Mouse (Mus musculus) E14TG2a.4 (cell line): ENCODE data around the gene Bmper.

Experiments
- H3K27me3 ChIP-seq: 2 replicates; pipeline ENCODE4 v1.6.1; 2014; ENCODE audit warnings: low read length, control low read depth; ENCODE audit not compliant: insufficient read depth
- H3K36me3 ChIP-seq: 2 replicates; pipeline ENCODE4 v1.6.1; 2014; ENCODE audit warnings: low read length, control low read depth; ENCODE audit not compliant: insufficient read depth
- H3K4me1 ChIP-seq: replicated peaks from 2 replicates; pipeline ENCODE4 v1.6.1; 2014; ENCODE audit warnings: low read depth, low read length, control low read depth
- H3K4me3 ChIP-seq: replicated peaks from 2 replicates; pipeline ENCODE4 v1.5.1; 2014; ENCODE audit warnings: mild to moderate bottlenecking, low read length
- H3K9me3 ChIP-seq: 2 replicates; pipeline ENCODE4 v1.6.1; 2014; ENCODE audit warnings: low read length, control low read depth
- CTCF ChIP-seq: conservative IDR thresholded peaks from 2 replicates; pipeline ENCODE4 v1.5.1; 2014; ENCODE audit warnings: low read length
- NANOG ChIP-seq: IDR thresholded peaks from 2 replicates; pipeline ENCODE4 v1.6.1; 2014; ENCODE audit warnings: borderline replicate concordance, low read length, mixed read lengths
- POU5F1 ChIP-seq: IDR thresholded peaks from 2 replicates; pipeline ENCODE4 v1.6.1; 2014; ENCODE audit warnings: low read length, borderline replicate concordance

Bmper gene

DNA sequence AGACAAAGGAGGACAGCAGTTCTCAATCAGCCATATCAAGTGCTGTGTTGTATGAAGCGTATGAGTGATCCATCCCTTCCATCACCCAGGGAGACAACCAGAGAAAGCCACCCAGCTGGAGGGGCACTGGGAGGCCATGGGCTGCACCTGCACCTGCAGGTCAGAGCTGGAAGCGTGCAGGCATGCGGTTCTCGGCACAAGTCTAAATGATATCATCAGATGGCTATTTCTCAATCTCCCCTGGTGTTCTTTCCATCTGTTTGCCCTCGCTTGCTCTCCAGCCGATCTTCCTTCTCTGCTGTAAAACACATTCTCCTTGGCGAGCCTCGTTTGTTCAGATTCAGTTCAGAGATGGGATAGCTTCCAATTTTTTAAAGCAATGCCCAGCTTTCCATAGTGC lies 160.4 kb downstream of the Bmper start:
- no peaks in the 10 kb centered on the region for H3K36me3 ChIP-seq
- H3K4me1 ChIP-seq, result no peaks in the 10 kb centered on the region
- H3K4me3 ChIP-seq, result no peak overlapping the region
- TF ChIP-seq NANOG (no peak), CTCF (no peak), POU5F1 (no peak)
- no peaks in the 10 kb centered on the region for H3K27me3 ChIP-seq
- no peaks in the 10 kb centered on the region for H3K9me3 ChIP-seq

DNA sequence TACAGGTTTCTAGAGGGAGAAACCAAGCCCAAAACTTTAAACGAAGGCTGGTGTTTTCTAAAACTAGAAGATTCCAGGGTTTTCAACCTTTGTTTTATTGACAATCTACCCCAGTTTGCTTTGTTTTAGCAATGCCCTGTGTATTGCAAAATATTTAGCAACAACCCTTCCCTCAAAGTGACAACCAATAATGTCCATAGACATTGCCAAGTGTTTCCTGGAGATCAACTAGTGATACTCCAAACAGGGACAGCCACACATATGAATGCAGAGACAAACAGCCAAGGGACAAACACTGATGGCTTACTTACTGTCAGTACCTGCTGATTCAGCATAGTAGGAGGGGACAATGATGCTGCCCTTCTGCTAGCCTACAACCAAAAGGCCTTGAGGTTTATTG lies 161.0 kb downstream of the Bmper start:
- Histone ChIP-seq H3K4me3 (no peak overlapping the region), H3K4me1 (no peaks in the 10 kb centered on the region), H3K27me3 (no peaks in the 10 kb centered on the region), H3K36me3 (no peaks in the 10 kb centered on the region), H3K9me3 (no peaks in the 10 kb centered on the region)
- TF ChIP-seq CTCF (no peak), POU5F1 (no peak), NANOG (no peak)

DNA sequence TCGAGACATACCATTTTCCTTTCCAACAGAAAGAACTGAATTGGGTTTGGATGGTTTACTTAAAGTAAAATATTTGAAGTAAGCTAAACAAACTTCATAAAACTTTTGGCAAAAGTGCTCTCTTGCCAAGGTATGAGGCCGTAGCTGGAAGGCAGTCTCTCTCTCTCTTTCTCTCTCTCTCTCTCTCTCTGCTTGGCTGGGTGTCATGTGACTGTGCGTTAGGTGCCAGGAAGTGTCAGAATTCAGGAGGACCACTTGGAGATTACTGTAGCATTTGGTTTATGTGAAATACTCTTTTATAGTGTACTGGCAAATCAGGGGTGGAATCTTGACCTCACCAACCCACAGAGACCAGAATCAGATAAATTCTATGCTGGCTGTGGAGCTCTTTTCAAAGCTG lies 162.0 kb downstream of the Bmper start:
- H3K36me3 ChIP-seq, result no peaks in the 10 kb centered on the region
- no peaks in the 10 kb centered on the region for H3K4me1 ChIP-seq
- H3K27me3 ChIP-seq, result no peaks in the 10 kb centered on the region
- H3K4me3 ChIP-seq, result no peak overlapping the region
- H3K9me3 ChIP-seq, result no peaks in the 10 kb centered on the region
- TF ChIP-seq CTCF (no peak), POU5F1 (no peak), NANOG (no peak)

DNA sequence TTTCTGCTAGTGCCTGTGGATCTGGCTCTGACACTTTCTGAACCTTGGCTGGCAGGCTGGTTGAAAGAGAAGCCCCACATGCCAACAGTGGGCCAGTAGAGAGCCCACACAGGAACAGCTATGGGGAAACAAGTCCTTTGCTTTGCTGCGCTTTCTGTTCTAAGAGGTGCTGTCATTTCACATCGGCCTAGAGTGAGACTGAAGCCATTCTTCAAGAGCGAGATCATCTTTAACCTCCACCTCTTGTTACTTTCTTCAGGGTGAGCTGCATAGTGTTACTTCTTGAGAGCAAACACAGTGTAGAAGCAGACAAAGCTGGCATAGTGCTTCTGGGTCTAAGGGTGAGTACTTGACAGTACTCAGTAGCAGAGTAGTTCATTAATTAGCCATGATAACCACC lies 163.3 kb downstream of the Bmper start:
- Histone ChIP-seq H3K4me3 (no peak overlapping the region), H3K9me3 (no peaks in the 10 kb centered on the region), H3K4me1 (no peaks in the 10 kb centered on the region), H3K36me3 (no peaks in the 10 kb centered on the region), H3K27me3 (no peaks in the 10 kb centered on the region)
- TF ChIP-seq NANOG, result no peak
- no peak for TF ChIP-seq CTCF
- TF ChIP-seq POU5F1, result no peak

DNA sequence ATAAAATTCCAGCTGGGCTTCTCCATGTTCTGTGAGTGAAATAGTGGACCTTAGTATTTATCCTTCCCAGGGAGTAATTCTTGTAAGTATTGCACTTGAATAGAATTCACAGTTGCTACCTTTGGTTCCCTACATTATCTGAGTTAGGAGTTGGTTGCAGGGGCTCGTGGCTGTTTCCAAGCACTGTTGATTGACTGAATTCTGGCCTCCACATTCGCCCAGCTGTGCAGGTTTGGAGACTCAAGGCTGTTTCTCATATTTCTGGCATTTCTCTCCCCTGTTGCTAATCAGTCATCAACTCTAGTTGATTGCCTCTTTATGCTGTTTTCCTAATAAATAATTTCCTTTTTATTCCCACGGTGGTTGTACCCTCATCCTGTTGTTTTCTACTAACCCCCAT lies 167.2 kb downstream of the Bmper start:
- Histone ChIP-seq H3K4me1 (peaks cover 6% of the 10 kb centered on the region; the same call in 1 of the 2 replicates), H3K4me3 (no peak overlapping the region), H3K27me3 (no peaks in the 10 kb centered on the region), H3K36me3 (no peaks in the 10 kb centered on the region), H3K9me3 (no peaks in the 10 kb centered on the region)
- TF ChIP-seq POU5F1 (no peak), NANOG (no peak), CTCF (no peak)

DNA sequence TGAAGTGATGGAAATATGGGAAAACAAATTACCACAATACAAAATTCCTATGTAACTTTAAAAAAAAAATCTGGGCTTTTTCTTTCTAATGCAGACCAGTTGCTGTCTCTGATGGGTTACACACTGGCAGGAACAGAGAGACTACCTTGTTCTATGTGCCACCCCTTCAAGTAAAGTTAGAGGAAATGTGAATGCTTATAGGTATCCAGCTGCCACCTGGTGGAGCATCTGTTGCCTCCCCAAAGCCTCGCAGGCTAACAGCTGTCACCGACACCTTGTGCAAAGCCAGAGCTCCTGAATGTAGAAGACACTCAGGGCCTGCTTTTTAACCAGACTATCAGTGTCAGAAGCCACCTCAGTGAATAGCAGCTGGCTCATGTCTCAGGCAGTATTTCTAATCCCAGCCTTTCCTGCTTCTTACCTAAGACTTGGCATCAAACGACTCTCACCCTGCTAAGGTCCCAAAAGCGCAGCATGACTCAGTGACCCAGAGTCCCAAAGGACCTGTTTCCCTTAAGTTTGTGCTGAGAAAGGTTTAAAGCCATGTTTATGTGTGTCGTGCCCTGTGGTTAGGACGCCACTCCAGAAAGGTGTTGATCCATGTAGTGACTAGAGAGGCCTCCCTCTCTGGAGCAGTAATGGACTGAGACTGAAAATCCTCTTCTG lies 171.9 kb downstream of the Bmper start:
- Histone ChIP-seq H3K4me3 (no peak overlapping the region), H3K27me3 (no peaks in the 10 kb centered on the region), H3K4me1 (peaks cover 6% of the 10 kb centered on the region; the same call in 1 of the 2 replicates), H3K9me3 (no peaks in the 10 kb centered on the region), H3K36me3 (no peaks in the 10 kb centered on the region)
- TF ChIP-seq POU5F1 (no peak), CTCF (no peak), NANOG (no peak)

DNA sequence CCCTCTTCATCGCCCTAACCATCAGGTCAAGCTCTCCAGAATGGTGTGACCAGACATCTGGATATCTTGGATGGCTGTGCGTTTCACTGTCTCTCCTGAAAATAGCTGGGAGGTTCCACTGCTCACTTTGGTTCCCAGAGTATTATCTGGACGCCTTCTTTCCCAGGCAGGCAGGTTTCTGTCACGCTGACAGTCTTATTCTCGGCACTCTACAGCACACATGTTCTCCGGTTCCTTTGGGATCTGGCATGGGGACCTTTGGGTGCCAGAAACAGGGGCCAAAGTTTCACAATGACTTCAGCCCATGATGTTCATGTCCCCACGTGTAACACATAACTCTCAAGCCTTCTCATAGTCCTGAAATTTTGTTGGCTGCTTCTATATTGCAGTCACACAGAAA lies 173.3 kb downstream of the Bmper start:
- no peaks in the 10 kb centered on the region for H3K27me3 ChIP-seq
- no peaks in the 10 kb centered on the region for H3K36me3 ChIP-seq
- peaks cover 6% of the 10 kb centered on the region; the same call in 1 of the 2 replicates for H3K4me1 ChIP-seq
- no peak overlapping the region for H3K4me3 ChIP-seq
- no peaks in the 10 kb centered on the region for H3K9me3 ChIP-seq
- no peak for TF ChIP-seq CTCF
- no peak for TF ChIP-seq NANOG
- no peak for TF ChIP-seq POU5F1

DNA sequence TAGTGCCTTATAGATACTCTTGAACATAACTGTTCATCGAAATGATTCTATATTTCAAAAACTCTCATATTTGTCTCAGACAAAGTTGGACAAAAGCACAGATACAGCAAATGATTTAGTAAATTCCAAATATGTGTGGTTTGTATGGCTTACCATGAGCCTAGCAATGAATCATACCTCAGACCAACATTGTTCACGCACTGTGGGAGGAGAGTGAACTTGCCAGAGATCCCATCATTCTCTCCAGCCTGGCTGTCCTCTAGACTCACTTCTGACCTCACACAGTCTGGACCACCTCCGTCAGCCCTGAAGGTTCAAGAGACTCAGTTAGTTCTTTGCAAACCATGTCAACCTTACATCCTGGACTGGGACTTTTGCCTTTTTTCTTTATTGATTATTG lies 175.0 kb downstream of the Bmper start:
- Histone ChIP-seq H3K36me3 (no peaks in the 10 kb centered on the region), H3K4me1 (peaks cover 6% of the 10 kb centered on the region; the same call in 1 of the 2 replicates), H3K27me3 (no peaks in the 10 kb centered on the region), H3K4me3 (no peak overlapping the region), H3K9me3 (no peaks in the 10 kb centered on the region)
- TF ChIP-seq NANOG (no peak), CTCF (no peak), POU5F1 (no peak)

DNA sequence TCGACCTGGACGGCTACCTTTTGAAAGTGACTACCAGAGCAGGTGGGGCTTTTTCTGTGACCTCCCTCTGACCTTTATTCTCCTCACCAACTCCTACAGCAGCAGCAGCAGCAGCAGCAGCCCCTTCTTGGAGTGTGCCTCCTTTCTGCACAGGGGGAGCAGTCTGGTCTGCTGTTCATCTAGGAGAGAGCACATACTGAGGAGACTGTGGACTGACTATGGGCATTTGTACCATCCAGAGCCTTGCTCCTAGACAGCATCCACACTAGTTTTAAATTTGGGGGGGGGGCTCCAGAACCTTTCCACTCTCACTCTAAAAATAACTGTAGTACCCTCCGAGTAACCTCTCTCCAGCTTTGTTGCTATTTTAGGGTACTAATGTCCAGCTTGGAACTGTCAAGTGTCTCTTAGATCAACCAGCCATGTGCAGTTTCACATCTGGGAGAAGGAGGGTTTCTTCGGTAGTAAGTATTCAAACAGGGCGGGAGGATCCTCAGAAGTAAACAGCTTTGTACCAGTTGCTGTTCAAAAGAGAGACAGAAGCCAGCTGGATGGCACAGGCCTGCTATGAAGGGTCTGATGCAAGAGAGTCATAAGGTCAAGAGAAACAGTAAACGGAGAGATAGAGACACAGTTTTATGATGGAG lies 176.9 kb downstream of the Bmper start:
- no peaks in the 10 kb centered on the region for H3K9me3 ChIP-seq
- TF ChIP-seq CTCF (no peak), NANOG (no peak), POU5F1 (no peak)
- H3K36me3 ChIP-seq, result no peaks in the 10 kb centered on the region
- H3K27me3 ChIP-seq, result no peaks in the 10 kb centered on the region
- H3K4me3 ChIP-seq, result no peak overlapping the region
- no peaks in the 10 kb centered on the region; the same call in 1 of the 2 replicates for H3K4me1 ChIP-seq
